Mouse (Mus musculus): ENCODE results near the gene Wrap53. TPM values are rescaled to one million over a fixed set of nuclear protein-coding genes. Genes with fewer than 3 reads are reported as not detected.
A peak's percentile ranks its signal among the peaks of the same experiment; 100 is the strongest.
"Not testable (repeated sequence)": the region's sequence is repeated elsewhere in the genome, so short reads cannot be mapped to it uniquely, and the experiment has no call there.

Gene Wrap53
- total RNA-seq (2017) = 2.8 to 9.4 TPM (median 3.8 TPM) in 3 replicates

DNA sequence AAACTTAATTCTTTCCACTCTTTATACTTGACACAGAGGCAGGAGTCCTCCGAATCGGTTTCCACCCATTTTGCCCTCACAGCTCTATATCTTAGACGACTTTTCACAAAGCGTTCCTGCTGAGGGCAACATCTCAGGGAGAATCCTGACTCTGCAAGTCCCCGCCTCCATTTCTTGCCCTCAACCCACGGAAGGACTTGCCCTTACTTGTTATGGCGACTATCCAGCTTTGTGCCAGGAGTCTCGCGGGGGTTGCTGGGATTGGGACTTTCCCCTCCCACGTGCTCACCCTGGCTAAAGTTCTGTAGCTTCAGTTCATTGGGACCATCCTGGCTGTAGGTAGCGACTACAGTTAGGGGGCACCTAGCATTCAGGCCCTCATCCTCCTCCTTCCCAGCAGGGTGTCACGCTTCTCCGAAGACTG is at the start of gene Wrap53, which contains the start of gene Trp53:
Wrap53 (minus strand) TSS at position 165 of the 424 bp plus-strand sequence.
Trp53 (plus strand) TSS at position 269 of the 424 bp plus-strand sequence.
- peak; percentile 77 for ATAC-seq (replicated peaks; ENCODE audit: insufficient number of reproducible peaks, low FRiP score, low TSS enrichment, poor library complexity, severe bottlenecking)

DNA sequence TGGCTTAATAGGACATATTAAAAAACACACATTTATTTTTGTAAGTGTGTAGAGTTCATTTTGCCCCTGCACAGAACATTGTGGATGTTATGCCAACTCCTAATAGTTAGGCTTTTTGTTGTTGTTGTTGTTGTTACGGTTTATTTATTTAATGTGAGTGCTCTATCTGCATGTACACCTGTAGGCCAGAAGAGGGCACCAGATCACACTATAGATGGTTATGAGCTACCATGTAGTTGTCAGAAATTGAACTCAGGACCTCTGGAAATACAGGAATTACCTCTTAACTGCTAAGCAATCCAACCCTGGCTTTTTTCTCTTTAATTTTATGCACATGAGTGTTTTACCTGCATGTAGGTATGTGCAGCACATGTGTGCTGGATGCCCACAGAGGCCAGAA is 49.7 kb upstream of the Wrap53 start:
- ATAC-seq (replicated peaks; ENCODE audit: insufficient number of reproducible peaks, low FRiP score, low TSS enrichment, poor library complexity, severe bottlenecking) = no peak

GRCm38 (mm10) chr11:69628286-69628685 is 48.2 kb upstream of the Wrap53 start:
- ATAC-seq (replicated peaks; ENCODE audit: insufficient number of reproducible peaks, low FRiP score, low TSS enrichment, poor library complexity, severe bottlenecking) = peak; percentile 55

DNA sequence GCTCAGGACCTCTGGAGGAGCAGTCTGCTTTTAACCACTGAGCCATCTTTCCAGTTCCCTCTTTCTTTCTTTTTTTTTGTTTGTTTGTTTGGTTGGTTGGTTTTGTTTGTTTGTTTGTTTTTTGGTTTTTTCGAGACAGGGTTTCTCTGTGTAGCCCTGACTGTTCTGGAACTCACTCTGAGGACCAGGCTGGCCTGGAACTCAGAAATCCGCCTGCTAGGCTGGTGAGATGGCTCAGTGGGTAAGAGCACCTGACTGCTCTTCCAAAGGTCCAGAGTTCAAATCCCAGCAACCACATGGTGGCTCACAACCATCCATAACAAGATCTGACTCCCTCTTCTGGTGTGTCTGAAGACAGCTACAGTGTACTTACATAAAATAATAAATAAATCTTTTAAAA is 44.3 kb upstream of the Wrap53 start:
- ATAC-seq (replicated peaks; ENCODE audit: insufficient number of reproducible peaks, low FRiP score, low TSS enrichment, poor library complexity, severe bottlenecking) = not testable (repeated sequence)

DNA sequence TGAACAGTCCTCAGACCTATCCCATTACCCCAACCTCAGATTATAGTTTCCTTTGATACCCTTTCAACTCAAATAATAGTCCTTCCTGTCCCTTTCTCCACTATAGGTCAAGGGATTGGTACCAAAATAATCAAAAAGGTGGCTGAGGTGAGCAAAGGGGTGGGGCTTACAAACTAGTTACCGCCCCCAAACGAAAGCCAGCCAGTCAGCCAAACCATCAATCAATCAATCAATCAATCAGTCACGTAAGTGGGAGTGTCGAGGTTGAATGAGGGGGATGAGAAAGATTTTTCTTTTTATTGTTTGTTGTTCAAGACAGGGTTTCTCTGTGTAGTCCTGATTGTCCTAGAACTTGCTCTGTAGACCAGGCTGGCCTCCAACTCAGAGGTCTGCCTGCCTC is 43.0 kb upstream of the Wrap53 start:
- no peak for ATAC-seq (replicated peaks; ENCODE audit: insufficient number of reproducible peaks, low FRiP score, low TSS enrichment, poor library complexity, severe bottlenecking)

- ATAC-seq (replicated peaks; ENCODE audit: insufficient number of reproducible peaks, low FRiP score, low TSS enrichment, poor library complexity, severe bottlenecking) = no peak
Observed at GRCm38 (mm10) chr11:69622406-69622805, 42.4 kb upstream of the Wrap53 start.

DNA sequence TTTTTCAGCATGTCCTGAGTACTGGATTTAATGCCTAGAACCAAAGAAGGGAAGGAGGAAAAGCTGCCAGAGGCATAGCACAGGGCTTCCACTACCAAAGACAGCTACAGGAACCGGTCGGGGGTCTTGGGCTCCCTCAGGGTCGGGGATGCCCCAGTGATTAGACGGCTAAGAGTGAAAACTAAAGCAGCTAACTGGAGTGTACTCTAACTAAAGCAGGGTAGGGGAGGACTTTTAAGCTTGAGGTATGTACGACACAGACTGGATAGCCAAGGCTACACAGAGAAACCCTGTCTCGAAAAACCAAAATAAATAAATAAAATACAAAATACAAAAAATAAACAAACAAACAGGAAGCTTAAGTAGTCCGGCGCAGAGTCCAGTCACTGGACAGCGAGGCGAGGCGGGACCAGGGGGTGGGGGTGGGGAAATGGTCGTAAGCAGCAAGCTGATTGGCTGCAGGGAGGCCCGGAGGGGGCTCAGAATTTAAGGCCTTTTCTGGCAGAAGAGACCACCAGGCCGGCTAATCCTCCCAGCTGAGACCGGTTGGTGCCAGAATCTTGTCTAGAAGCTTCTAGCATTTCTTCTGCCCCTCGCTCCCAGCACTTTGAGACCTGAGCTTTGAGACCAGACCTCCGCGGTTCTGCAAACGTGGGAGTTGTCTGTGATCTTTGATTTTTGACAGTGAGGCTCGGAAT is 41.7 kb upstream of the Wrap53 start, which contains the start of gene Sat2:
Sat2 (plus strand) TSS at position 454 of the 698 bp plus-strand sequence.
- ATAC-seq (replicated peaks; ENCODE audit: insufficient number of reproducible peaks, low FRiP score, low TSS enrichment, poor library complexity, severe bottlenecking) = no peak

DNA sequence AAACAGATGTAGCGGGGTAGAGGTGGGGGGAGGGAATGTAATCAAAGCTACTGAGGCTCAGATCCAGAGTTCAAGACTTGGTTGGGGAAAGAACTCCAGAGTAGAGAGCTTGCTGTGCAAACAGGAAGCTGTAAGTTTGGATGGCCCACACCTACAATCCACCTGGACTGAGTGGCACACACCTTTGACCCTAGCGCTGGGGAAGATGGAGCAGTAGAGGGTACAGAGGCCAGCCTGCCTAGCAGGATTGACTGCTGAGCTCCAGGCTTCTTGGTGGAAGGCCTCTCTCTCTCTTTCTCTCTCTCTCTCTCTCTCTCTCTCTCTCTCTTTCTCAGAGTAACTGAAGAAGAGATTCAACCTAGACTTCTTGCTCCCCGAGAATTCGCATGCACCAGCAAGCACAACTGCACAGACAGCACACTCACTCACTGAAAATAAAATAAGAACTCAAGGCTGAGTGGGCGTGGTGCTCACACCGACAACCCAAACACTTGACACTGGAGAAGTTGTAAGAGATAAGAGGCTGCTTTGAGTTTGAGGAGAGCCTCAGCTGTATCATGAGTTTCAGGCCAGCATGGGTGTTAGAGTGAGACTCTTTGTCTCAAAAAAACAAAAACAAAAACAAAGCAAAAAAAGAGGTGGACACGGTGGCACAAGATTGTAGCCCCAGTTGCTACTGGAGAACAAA is 40.5 kb upstream of the Wrap53 start:
- ATAC-seq (replicated peaks; ENCODE audit: insufficient number of reproducible peaks, low FRiP score, low TSS enrichment, poor library complexity, severe bottlenecking) = no peak

DNA sequence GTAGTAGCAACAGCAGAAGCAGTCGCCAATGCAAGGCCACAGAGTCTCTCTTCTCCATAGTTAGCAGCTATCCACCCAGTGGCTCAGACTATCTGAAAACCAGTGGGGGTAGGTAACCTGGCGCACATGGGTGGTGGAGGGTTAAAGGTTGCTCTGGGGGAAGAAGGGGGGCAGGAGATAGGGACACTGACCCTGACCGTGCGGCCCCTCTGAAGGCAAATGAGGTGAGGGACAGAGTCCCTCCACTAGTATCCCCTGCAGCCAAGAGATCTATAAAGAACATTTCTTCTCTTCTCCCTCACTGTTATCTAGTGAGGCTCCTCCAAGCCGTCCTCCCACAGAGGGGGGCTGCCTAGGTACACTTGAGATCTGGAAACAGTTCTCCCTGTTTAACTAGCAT is 37.8 kb upstream of the Wrap53 start, which contains the start of gene Shbg:
Shbg (minus strand) TSS at position 101 of the 400 bp plus-strand sequence.
- ATAC-seq (replicated peaks; ENCODE audit: insufficient number of reproducible peaks, low FRiP score, low TSS enrichment, poor library complexity, severe bottlenecking) = no peak

DNA sequence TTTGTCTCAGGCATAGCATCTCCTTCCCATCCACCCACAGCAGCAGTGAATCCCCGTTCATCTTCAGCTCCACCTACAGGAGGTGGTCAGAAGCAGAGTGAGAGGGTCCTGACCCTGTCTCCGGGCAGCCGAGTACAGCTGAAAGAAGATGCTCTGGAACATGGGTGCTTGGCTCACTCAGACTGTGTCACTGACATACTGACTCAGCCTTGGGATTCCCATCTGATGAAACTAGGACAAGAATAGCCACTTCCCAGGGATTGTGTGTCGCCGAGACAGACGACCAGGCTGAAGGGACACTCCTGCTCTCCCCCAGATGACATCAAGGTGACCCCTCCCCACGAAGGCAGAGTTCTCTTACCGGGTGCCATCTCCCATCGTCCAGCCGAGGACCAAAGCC is 36.7 kb upstream of the Wrap53 start:
- ATAC-seq (replicated peaks; ENCODE audit: insufficient number of reproducible peaks, low FRiP score, low TSS enrichment, poor library complexity, severe bottlenecking) = no peak

DNA sequence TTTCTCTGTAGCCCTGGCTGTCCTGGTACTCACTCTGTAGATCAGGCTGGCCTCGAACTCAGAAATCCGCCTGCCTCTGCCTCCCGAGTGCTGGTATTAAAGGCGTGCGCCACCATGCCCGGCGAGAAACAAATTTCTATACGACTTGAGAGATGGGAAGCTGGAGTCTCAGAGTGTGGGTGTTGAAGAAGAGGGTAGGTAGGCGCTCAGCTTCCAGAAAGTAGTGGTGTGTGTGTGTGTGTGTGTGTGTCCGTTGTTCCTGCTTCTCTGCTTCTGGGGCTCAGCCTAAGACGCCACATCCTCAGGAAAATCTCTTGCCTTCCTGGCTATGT is 34.2 kb upstream of the Wrap53 start:
- ATAC-seq (replicated peaks; ENCODE audit: insufficient number of reproducible peaks, low FRiP score, low TSS enrichment, poor library complexity, severe bottlenecking) = not testable (repeated sequence)

- ATAC-seq (replicated peaks; ENCODE audit: insufficient number of reproducible peaks, low FRiP score, low TSS enrichment, poor library complexity, severe bottlenecking) = no peak
Observed at GRCm38 (mm10) chr11:69613553-69614256, 33.6 kb upstream of the Wrap53 start.

- no peak for ATAC-seq (replicated peaks; ENCODE audit: insufficient number of reproducible peaks, low FRiP score, low TSS enrichment, poor library complexity, severe bottlenecking)
Observed at GRCm38 (mm10) chr11:69610899-69611298, 30.8 kb upstream of the Wrap53 start.

- ATAC-seq (replicated peaks; ENCODE audit: insufficient number of reproducible peaks, low FRiP score, low TSS enrichment, poor library complexity, severe bottlenecking) = no peak
Observed at GRCm38 (mm10) chr11:69609416-69609815, 29.4 kb upstream of the Wrap53 start.

GRCm38 (mm10) chr11:69608525-69608924 is 28.5 kb upstream of the Wrap53 start:
- no peak for ATAC-seq (replicated peaks; ENCODE audit: insufficient number of reproducible peaks, low FRiP score, low TSS enrichment, poor library complexity, severe bottlenecking)

DNA sequence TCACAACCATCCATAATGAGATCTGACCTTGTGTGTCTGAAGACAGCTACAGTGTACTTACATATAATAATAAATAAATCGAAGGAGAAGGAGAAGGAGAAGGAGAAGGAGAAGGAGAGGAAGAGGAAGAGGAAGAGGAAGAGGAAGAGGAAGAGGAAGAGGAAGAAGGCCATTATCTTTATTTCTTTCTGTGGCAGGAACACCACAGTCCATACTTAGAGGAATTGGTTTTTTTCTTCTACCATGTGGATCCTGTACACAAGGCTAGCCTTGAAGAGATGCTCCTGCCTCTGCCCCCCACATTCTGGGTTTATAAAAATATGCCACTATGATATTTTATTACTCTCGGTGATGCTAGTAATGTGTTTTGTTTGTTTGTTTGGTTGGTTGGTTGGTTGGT is 26.8 kb upstream of the Wrap53 start:
- no peak for ATAC-seq (replicated peaks; ENCODE audit: insufficient number of reproducible peaks, low FRiP score, low TSS enrichment, poor library complexity, severe bottlenecking)

GRCm38 (mm10) chr11:69606491-69606795 is 26.4 kb upstream of the Wrap53 start:
- ATAC-seq (replicated peaks; ENCODE audit: insufficient number of reproducible peaks, low FRiP score, low TSS enrichment, poor library complexity, severe bottlenecking) = no peak

DNA sequence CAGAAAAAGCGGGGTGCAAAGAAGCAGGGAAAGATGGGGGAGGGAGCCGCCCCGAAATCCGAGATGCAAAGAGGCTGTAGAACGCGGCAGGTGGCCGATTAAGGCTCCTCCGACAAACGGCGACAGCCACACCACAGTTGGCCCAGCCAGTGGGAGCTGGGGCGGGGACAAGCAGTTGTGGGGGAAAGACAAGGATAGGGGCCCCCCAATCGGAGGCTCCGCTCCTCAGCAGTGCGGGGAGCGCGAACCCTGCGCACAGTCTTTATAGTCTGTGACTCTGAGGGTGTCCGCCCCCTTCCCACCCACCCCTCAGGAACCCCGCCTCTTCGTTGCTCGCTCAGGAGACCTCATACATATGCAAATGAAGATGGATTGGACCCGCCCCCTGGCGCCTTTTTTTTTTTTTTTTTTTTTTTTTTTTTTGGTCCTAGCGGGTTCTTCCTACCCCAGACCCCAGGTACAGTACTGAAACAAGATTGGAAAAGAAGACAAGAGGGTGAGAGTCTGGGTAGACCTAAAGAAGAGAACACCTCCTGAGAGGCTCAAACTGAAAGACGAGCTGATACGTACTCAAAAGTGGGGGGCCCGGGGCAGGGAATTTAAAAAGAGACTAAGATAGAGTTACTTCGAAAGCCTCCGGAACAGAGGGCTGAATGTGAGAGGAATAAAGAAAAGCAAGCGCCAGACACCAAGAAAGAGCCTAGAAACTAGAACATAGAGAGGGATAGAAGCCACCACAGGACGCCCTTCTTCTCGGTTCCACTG is 25.9 kb upstream of the Wrap53 start, which contains the start of gene Atp1b2:
Atp1b2 (minus strand) TSS at position 217 of the 765 bp plus-strand sequence.
- peak; percentile 42 for ATAC-seq (replicated peaks; ENCODE audit: insufficient number of reproducible peaks, low FRiP score, low TSS enrichment, poor library complexity, severe bottlenecking)

Data from monocyte, adult 5-6 weeks (primary cell).